Mouse (Mus musculus): ENCODE results near the gene Lysmd2. TPM values are rescaled to one million over a fixed set of nuclear protein-coding genes. Genes with fewer than 3 reads are reported as not detected.

The Lysmd2 gene
- total RNA-seq (2021) = 1 to 10 TPM; 6.9 to 8.5 TPM
- polyA plus RNA-seq (2012; rRNA removed) = 16.4 and 18.1 TPM in 2 replicates
- long read RNA-seq, transcript Lysmd2-201 (3 exons, 1,189 nt) = major isoform, 19 of 21 reads
- long read RNA-seq, partial matches to known transcripts = 0 of 21 reads
- long read RNA-seq, other reads (novel, unspliced or antisense) = 1 of 21 reads

- Histone ChIP-seq H3K79me2 (replicated peaks; ENCODE audit: control insufficient read depth, insufficient read depth, low read length) (no peaks in the 10 kb centered on the region; the same call in 1 of the 2 replicates), H3K27me3 (ENCODE audit: control insufficient read depth, insufficient read depth, low read length) (no peaks in the 10 kb centered on the region), H3K9ac (ENCODE audit: low read depth, low read length) (peak within 1 kb of the TSS; percentile 82), H3K36me3 (ENCODE audit: control insufficient read depth, insufficient read depth, low read length) (no peaks in the 10 kb centered on the region), H3K4me3 (peak within 1 kb of the TSS; percentile 74), H3K4me1 (ENCODE audit: control insufficient read depth, insufficient read depth, low read length) (peaks cover 2% of the 10 kb centered on the region), H3K27ac (peak within 1 kb of the TSS; percentile 81)
- TF ChIP-seq EP300 (IDR thresholded peaks at IDR 0.05; ENCODE audit: insufficient read depth, low read depth, low read length) (no peak), POLR2A (IDR thresholded peaks at IDR 0.05; ENCODE audit: insufficient read depth, low read depth, low read length) (peak; percentile 32; the same call in 1 of the 2 replicates)
- intact Hi-C loops (cut with DNase I) = no loop called here
- WGBS = under 1% methylated on average over 91 of the region's 94 CpGs
- DNase-seq = peak; percentile 88 to 90
Measured at GRCm38 (mm10) chr9:75625556-75626307, at the start of gene Lysmd2. Gene Lysmd2 (plus strand): TSS chr9:75625741.

GRCm38 (mm10) chr9:75579321-75579720 lies 46.2 kb upstream of the Lysmd2 start:
- peaks cover 1% of the 10 kb centered on the region; the same call in 1 of the 2 replicates for H3K4me1 ChIP-seq (ENCODE audit: control insufficient read depth, insufficient read depth, low read length)
- H3K27me3 ChIP-seq (ENCODE audit: control insufficient read depth, insufficient read depth, low read length) = no peaks in the 10 kb centered on the region
- H3K79me2 ChIP-seq (replicated peaks; ENCODE audit: control insufficient read depth, insufficient read depth, low read length) = no peaks in the 10 kb centered on the region
- 80% methylated on average over 6 of the region's 6 CpGs for WGBS
- peak in 1 of 2 experiments; percentile 36 for DNase-seq
- H3K4me3 ChIP-seq = no peak overlapping the region
- intact Hi-C loops (cut with DNase I) = no loop called here
- H3K36me3 ChIP-seq (ENCODE audit: control insufficient read depth, insufficient read depth, low read length) = no peaks in the 10 kb centered on the region
- no peak overlapping the region for H3K9ac ChIP-seq (ENCODE audit: low read depth, low read length)
- H3K27ac ChIP-seq = no peak overlapping the region
- no peak for TF ChIP-seq EP300 (IDR thresholded peaks at IDR 0.05; ENCODE audit: insufficient read depth, low read depth, low read length)
- no peak for TF ChIP-seq CTCF (IDR thresholded peaks at IDR 0.05)
- no peak for TF ChIP-seq POLR2A (IDR thresholded peaks at IDR 0.05; ENCODE audit: insufficient read depth, low read depth, low read length)

GRCm38 (mm10) chr9:75581694-75582350 lies 43.7 kb upstream of the Lysmd2 start:
- H3K4me3 ChIP-seq = no peak overlapping the region
- TF ChIP-seq POLR2A (IDR thresholded peaks at IDR 0.05; ENCODE audit: insufficient read depth, low read depth, low read length) (no peak), CTCF (IDR thresholded peaks at IDR 0.05) (peak; percentile 87), EP300 (IDR thresholded peaks at IDR 0.05; ENCODE audit: insufficient read depth, low read depth, low read length) (no peak)
- H3K9ac ChIP-seq (ENCODE audit: low read depth, low read length) = no peak overlapping the region
- peak; percentile 25 to 31 for DNase-seq
- H3K36me3 ChIP-seq (ENCODE audit: control insufficient read depth, insufficient read depth, low read length) = no peaks in the 10 kb centered on the region
- H3K27ac ChIP-seq = no peak overlapping the region; the same call in 1 of the 2 replicates
- H3K4me1 ChIP-seq (ENCODE audit: control insufficient read depth, insufficient read depth, low read length) = peaks cover 1% of the 10 kb centered on the region; the same call in 1 of the 2 replicates
- WGBS = 38% methylated on average over 7 of the region's 7 CpGs
- H3K27me3 ChIP-seq (ENCODE audit: control insufficient read depth, insufficient read depth, low read length) = no peaks in the 10 kb centered on the region
- intact Hi-C loops (cut with DNase I) = loop anchor here (1.0 to 5.0 kb wide), 3 partner anchors 61 to 221 kb away; no protein-coding TSS in a partner anchor
- H3K79me2 ChIP-seq (replicated peaks; ENCODE audit: control insufficient read depth, insufficient read depth, low read length) = no peaks in the 10 kb centered on the region

GRCm38 (mm10) chr9:75589850-75590790 lies 35.4 kb upstream of the Lysmd2 start:
- no peak for TF ChIP-seq EP300 (IDR thresholded peaks at IDR 0.05; ENCODE audit: insufficient read depth, low read depth, low read length)
- no peak for TF ChIP-seq CTCF (IDR thresholded peaks at IDR 0.05)
- no peak for TF ChIP-seq POLR2A (IDR thresholded peaks at IDR 0.05; ENCODE audit: insufficient read depth, low read depth, low read length)
- H3K36me3 ChIP-seq (ENCODE audit: control insufficient read depth, insufficient read depth, low read length) = no peaks in the 10 kb centered on the region
- intact Hi-C loops (cut with DNase I) = no loop called here
- H3K4me3 ChIP-seq = no peak overlapping the region
- H3K9ac ChIP-seq (ENCODE audit: low read depth, low read length) = no peak overlapping the region
- WGBS = 83% methylated on average over 15 of the region's 15 CpGs
- no peak for DNase-seq
- H3K4me1 ChIP-seq (ENCODE audit: control insufficient read depth, insufficient read depth, low read length) = no peaks in the 10 kb centered on the region
- no peaks in the 10 kb centered on the region for H3K79me2 ChIP-seq (replicated peaks; ENCODE audit: control insufficient read depth, insufficient read depth, low read length)
- no peaks in the 10 kb centered on the region for H3K27me3 ChIP-seq (ENCODE audit: control insufficient read depth, insufficient read depth, low read length)
- H3K27ac ChIP-seq = no peak overlapping the region

GRCm38 (mm10) chr9:75593481-75593880 lies 32.1 kb upstream of the Lysmd2 start:
- DNase-seq = no peak
- Histone ChIP-seq H3K4me1 (ENCODE audit: control insufficient read depth, insufficient read depth, low read length) (no peaks in the 10 kb centered on the region), H3K27me3 (ENCODE audit: control insufficient read depth, insufficient read depth, low read length) (no peaks in the 10 kb centered on the region), H3K79me2 (replicated peaks; ENCODE audit: control insufficient read depth, insufficient read depth, low read length) (no peaks in the 10 kb centered on the region), H3K9ac (ENCODE audit: low read depth, low read length) (no peak overlapping the region), H3K4me3 (no peak overlapping the region), H3K27ac (no peak overlapping the region), H3K36me3 (ENCODE audit: control insufficient read depth, insufficient read depth, low read length) (no peaks in the 10 kb centered on the region)
- TF ChIP-seq POLR2A (IDR thresholded peaks at IDR 0.05; ENCODE audit: insufficient read depth, low read depth, low read length) (no peak), EP300 (IDR thresholded peaks at IDR 0.05; ENCODE audit: insufficient read depth, low read depth, low read length) (no peak), CTCF (IDR thresholded peaks at IDR 0.05) (no peak)
- intact Hi-C loops (cut with DNase I) = no loop called here
- 82% methylated on average over 5 of the region's 5 CpGs for WGBS
